Mouse (Mus musculus): ENCODE data around the gene Csrnp3. TPM values are rescaled to one million over a fixed set of nuclear protein-coding genes. Genes with fewer than 3 reads are reported as not detected.

The Csrnp3 gene
- total and polyA plus RNA-seq, 3 experiments = 2.2 to 2.5 (median 2.3) TPM

DNA sequence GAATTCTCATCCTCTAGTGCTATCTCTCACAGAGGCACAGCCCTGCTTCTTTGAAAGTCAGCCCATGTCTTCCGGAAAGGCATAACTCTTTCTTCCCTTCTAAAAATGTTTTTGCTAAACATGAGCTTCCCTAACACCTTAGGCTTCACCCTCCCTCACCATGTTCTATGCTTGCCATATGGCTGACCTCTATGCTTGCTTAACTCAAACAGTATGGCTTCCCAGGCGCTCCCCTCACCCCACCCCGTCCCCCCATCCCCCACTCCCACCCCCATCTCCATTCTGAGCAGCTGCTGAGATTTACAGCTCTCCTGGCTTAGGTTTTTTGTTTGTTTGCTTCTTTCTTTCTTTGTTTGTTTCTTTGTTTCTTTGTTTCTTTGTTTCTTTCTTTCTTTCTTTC lies 3.2 kb upstream of the Csrnp3 start:
- H3K4me3 ChIP-seq (replicated peaks in 1 of 3; ENCODE audit: low read depth in 2 of 3, low read length in 2 of 3, poor library complexity in 1 of 3) = no peak overlapping the region
- no peak for DNase-seq (ENCODE audit: extremely low read depth)
- dilution Hi-C loops (cut with MboI; ENCODE audit: extremely low pct_ligation_motif_present, extremely low pct_unique_long_range_greater_than_20kb, low sequenced_read_pairs) = no loop called here

GRCm38 (mm10) chr2:65846000-65846755 lies 611 bp downstream of the Csrnp3 start:
- no peak overlapping the region for H3K4me3 ChIP-seq (replicated peaks in 1 of 3; ENCODE audit: low read depth in 2 of 3, low read length in 2 of 3, poor library complexity in 1 of 3)
- H3K27me3 ChIP-seq (replicated peaks) = no peaks in the 10 kb centered on the region
- no peak overlapping the region for H3K4me2 ChIP-seq (ENCODE audit: insufficient read depth, low read depth, poor library complexity, severe bottlenecking)
- H3K27ac ChIP-seq (ENCODE audit: insufficient read depth, low read depth) = no peak overlapping the region
- in situ Hi-C loops (cut with MboI; ENCODE audit: low pct_ligation_motif_present, low pct_unique_long_range_greater_than_20kb, low sequenced_read_pairs) (no loop called here), dilution Hi-C loops (cut with MboI; ENCODE audit: extremely low pct_ligation_motif_present, extremely low pct_unique_long_range_greater_than_20kb, low sequenced_read_pairs) (no loop called here)
- no peaks in the 10 kb centered on the region for H3K36me3 ChIP-seq (replicated peaks in 1 of 2; ENCODE audit: control insufficient read depth in 1 of 2, insufficient read depth in 1 of 2, low read length in 1 of 2)
- TF ChIP-seq CHD2 (IDR thresholded peaks at IDR 0.05; ENCODE audit: low read length) (no peak), PAX5 (IDR thresholded peaks at IDR 0.05; ENCODE audit: low read length) (no peak), SMC3 (IDR thresholded peaks at IDR 0.05; ENCODE audit: low read depth, low read length) (no peak), TCF12 (IDR thresholded peaks at IDR 0.05; ENCODE audit: low read depth, low read length) (no peak), MAZ (IDR thresholded peaks at IDR 0.05; ENCODE audit: low read depth, low read length) (no peak), JUN (IDR thresholded peaks at IDR 0.05; ENCODE audit: insufficient read depth, low read depth, low read length) (no peak), ZMIZ1 (IDR thresholded peaks at IDR 0.05; ENCODE audit: low read depth, low read length) (no peak), RCOR1 (conservative IDR thresholded peaks at IDR 0.05; ENCODE audit: low read depth, low read length) (no peak), CHD1 (IDR thresholded peaks at IDR 0.05; ENCODE audit: low read depth, low read length) (no peak), KAT2A (IDR thresholded peaks at IDR 0.05; ENCODE audit: insufficient replicate concordance, low read length) (no peak)
- DNase-seq (ENCODE audit: extremely low read depth) = no peak
- no peaks in the 10 kb centered on the region for H3K79me2 ChIP-seq (replicated peaks; ENCODE audit: control insufficient read depth, extremely low read depth, insufficient read depth, poor library complexity, severe bottlenecking)
- no peak overlapping the region for H3K9ac ChIP-seq (ENCODE audit: insufficient read depth, low read depth)
- H3K9me3 ChIP-seq (replicated peaks; ENCODE audit: low read length) = peaks cover 2% of the 10 kb centered on the region
- no peaks in the 10 kb centered on the region for H3K4me1 ChIP-seq (ENCODE audit: control insufficient read depth in 1 of 2, insufficient read depth in 2 of 2)

More for the DNA sequence above, 3.2 kb upstream of the Csrnp3 start:
- Histone ChIP-seq H3K36me3 (replicated peaks in 1 of 2; ENCODE audit: control insufficient read depth in 1 of 2, insufficient read depth in 1 of 2, low read length in 1 of 2) (no peaks in the 10 kb centered on the region), H3K27me3 (replicated peaks) (no peaks in the 10 kb centered on the region), H3K27ac (ENCODE audit: insufficient read depth, low read depth) (no peak overlapping the region), H3K9ac (ENCODE audit: insufficient read depth, low read depth) (no peak overlapping the region), H3K79me2 (replicated peaks; ENCODE audit: control insufficient read depth, extremely low read depth, insufficient read depth, poor library complexity, severe bottlenecking) (no peaks in the 10 kb centered on the region), H3K4me1 (ENCODE audit: control insufficient read depth in 1 of 2, insufficient read depth in 2 of 2) (no peaks in the 10 kb centered on the region), H3K4me2 (ENCODE audit: insufficient read depth, low read depth, poor library complexity, severe bottlenecking) (no peak overlapping the region), H3K9me3 (replicated peaks; ENCODE audit: low read length) (no peaks in the 10 kb centered on the region)
- in situ Hi-C loops (cut with MboI; ENCODE audit: low pct_ligation_motif_present, low pct_unique_long_range_greater_than_20kb, low sequenced_read_pairs) = no loop called here
- TF ChIP-seq E2F4 (IDR thresholded peaks at IDR 0.05; ENCODE audit: insufficient replicate concordance, low read depth, low read length) (no peak), NELFE (IDR thresholded peaks at IDR 0.05; ENCODE audit: low read depth, low read length) (no peak), UBTF (IDR thresholded peaks at IDR 0.05; ENCODE audit: low read depth, low read length) (no peak), NRF1 (IDR thresholded peaks at IDR 0.05; ENCODE audit: low read depth, low read length) (no peak), RAD21 (IDR thresholded peaks at IDR 0.05; ENCODE audit: low read depth, low read length) (no peak), IRF4 (IDR thresholded peaks at IDR 0.05; ENCODE audit: low read depth, low read length) (no peak), TCF12 (IDR thresholded peaks at IDR 0.05; ENCODE audit: low read depth, low read length) (no peak), USF1 (IDR thresholded peaks at IDR 0.05; ENCODE audit: low read depth, low read length) (no peak), GABPA (IDR thresholded peaks at IDR 0.05; ENCODE audit: insufficient replicate concordance, low read depth, low read length) (no peak), JUND (conservative IDR thresholded peaks at IDR 0.05; ENCODE audit: low read depth, low read length) (no peak), MAX (IDR thresholded peaks at IDR 0.05; ENCODE audit: low read length) (no peak), TBP (conservative IDR thresholded peaks at IDR 0.05; ENCODE audit: low read depth, low read length) (no peak), USF2 (conservative IDR thresholded peaks at IDR 0.05; ENCODE audit: low read depth, low read length) (no peak), CHD2 (IDR thresholded peaks at IDR 0.05; ENCODE audit: low read length) (no peak)

Data from CH12.LX (cell line).